Mouse (Mus musculus): Measurements from ENCODE around the gene Scmh1. TPM values are rescaled to one million over a fixed set of nuclear protein-coding genes. Genes with fewer than 3 reads are reported as not detected.

Scmh1 gene
- polyA plus RNA-seq (2016; fragmentation: Nextera tagmentation; extraction: Ambion mirVana), result 34.7 and 40.8 TPM in 2 replicates

DNA sequence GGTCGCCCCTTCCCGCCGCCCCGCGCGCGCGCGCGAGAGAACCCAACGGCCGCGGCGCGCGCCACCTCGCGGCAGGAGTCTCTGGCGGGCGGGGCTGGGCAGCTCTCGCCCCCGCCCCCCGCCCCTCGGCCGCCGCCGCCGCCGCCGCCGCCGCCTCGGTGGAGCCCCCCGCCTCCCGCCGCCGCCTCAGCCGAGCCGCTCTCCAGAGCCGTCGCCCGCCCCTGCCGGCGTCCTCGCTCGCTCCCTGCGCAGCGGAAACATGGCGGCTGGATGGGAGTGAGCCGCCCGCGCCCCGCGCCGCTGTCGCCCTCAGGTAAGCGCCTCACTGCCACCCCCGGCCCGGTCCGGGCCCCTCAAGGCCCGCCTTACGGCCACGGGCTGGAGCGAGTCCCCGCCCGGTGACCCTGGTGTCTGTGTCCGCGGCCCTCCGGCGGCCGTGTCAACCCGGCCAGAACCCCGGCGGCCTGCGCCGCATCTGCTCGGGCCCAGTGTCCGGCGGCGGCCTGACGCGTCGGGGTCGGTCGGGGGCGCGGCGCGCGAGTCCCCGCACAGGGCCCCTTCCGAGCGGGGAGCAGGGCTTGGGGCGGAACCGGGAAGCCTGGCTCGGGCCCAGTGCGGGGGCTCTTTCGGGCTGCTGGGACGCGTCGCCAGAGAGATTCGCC is at the start of gene Scmh1:
Gene Scmh1 (plus strand): TSS at position 138 of the 662 bp plus-strand sequence.
- H3K27me3 ChIP-seq (replicated peaks; ENCODE audit: low read depth, poor library complexity, severe bottlenecking), result peaks cover 11% of the 10 kb centered on the region
- H3K4me3 ChIP-seq, result peak within 1 kb of the TSS; percentile 99
- DNase-seq (ENCODE audit: low spot score), result peak; percentile 86
- no peaks in the 10 kb centered on the region for H3K9me3 ChIP-seq
- peaks cover 23% of the 10 kb centered on the region for H3K4me1 ChIP-seq
- WGBS, result under 1% methylated on average over 102 of the region's 102 CpGs
- H3K36me3 ChIP-seq (replicated peaks), result no peaks in the 10 kb centered on the region
- peak within 1 kb of the TSS; percentile 98 for H3K27ac ChIP-seq (replicated peaks)

DNA sequence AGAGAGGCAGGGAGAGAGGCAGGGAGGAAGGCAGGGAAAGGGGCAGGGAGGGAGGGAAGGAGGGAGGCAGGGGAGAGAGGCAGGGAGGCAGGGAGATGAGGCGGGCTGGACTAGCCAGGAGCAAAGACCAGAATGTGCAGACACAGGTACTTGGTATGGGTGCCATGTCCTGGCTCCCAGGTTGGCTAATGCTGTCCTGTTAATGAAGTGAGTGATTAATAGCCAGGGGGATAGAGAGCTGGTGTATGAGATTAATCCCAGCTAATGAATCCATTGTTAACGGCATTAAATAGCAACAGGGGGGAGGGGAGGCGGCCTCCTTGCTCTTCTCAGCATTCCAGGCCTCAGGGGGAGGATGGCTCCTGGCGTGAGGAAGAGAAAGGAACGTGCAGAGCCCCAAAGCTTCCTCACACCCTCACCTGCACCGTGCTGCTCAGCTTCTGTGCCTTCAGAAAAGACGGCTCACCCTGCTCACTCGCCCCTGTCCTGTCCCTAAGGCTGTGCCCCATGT is 45.0 kb upstream of the Scmh1 start:
- no peaks in the 10 kb centered on the region for H3K36me3 ChIP-seq (replicated peaks)
- H3K27me3 ChIP-seq (replicated peaks; ENCODE audit: low read depth, poor library complexity, severe bottlenecking), result peaks cover 37% of the 10 kb centered on the region
- no peak for DNase-seq (ENCODE audit: low spot score)
- no peaks in the 10 kb centered on the region for H3K9me3 ChIP-seq
- peaks cover 15% of the 10 kb centered on the region for H3K4me1 ChIP-seq
- H3K27ac ChIP-seq (replicated peaks), result no peak overlapping the region
- H3K4me3 ChIP-seq, result no peak overlapping the region
- 4% methylated on average over 8 of the region's 8 CpGs for WGBS

DNA sequence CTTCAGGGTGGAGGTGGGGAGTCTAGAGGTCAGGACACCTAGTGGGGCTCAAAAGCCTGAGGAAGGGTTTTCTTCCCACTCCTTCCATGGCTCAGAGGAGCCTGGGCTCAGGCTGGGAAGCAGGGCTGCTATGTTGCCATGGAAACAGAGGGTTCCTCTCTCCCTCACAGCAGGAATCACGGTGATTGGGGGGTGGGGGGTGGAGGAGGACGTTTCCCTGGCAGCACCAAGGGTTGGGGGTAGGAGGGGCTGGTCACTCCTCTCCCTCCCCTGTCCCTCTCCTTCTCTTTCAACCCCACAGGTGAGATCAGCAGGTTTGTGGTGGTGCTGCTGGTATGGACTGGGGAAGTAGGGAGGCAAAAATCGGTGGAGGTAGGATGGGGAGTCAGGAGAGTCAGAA is 40.4 kb upstream of the Scmh1 start:
- H3K36me3 ChIP-seq (replicated peaks), result no peaks in the 10 kb centered on the region
- H3K27ac ChIP-seq (replicated peaks), result no peak overlapping the region
- 0% methylated on average over 3 of the region's 3 CpGs for WGBS
- no peaks in the 10 kb centered on the region for H3K9me3 ChIP-seq
- peak; percentile 36 for DNase-seq (ENCODE audit: low spot score)
- no peak overlapping the region for H3K4me3 ChIP-seq
- H3K4me1 ChIP-seq, result peaks cover 25% of the 10 kb centered on the region
- H3K27me3 ChIP-seq (replicated peaks; ENCODE audit: low read depth, poor library complexity, severe bottlenecking), result peaks cover 58% of the 10 kb centered on the region

DNA sequence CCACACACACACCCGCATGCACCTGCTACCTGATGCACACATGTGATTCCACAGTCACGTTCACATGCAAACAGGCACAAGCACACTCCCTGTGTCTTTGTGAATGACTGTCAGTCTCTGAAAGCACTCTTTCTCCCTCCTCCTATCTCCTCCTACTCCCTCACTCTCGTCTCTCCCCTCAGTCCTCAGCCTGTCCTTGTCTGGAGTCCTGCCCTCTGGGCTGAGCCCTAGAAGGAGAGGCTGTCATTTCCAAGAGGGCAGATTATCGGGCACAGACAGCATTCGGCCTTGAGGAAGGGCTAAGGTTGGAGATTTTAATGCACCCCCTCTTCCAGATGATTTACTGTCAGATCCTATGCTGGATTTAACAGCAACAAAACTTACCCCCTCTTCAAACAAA is 39.6 kb upstream of the Scmh1 start:
- H3K36me3 ChIP-seq (replicated peaks), result no peaks in the 10 kb centered on the region
- WGBS, result 28% methylated on average over 5 of the region's 5 CpGs
- no peak overlapping the region for H3K27ac ChIP-seq (replicated peaks)
- peaks cover 25% of the 10 kb centered on the region for H3K4me1 ChIP-seq
- H3K4me3 ChIP-seq, result no peak overlapping the region
- H3K9me3 ChIP-seq, result no peaks in the 10 kb centered on the region
- DNase-seq (ENCODE audit: low spot score), result no peak
- H3K27me3 ChIP-seq (replicated peaks; ENCODE audit: low read depth, poor library complexity, severe bottlenecking), result peaks cover 58% of the 10 kb centered on the region

DNA sequence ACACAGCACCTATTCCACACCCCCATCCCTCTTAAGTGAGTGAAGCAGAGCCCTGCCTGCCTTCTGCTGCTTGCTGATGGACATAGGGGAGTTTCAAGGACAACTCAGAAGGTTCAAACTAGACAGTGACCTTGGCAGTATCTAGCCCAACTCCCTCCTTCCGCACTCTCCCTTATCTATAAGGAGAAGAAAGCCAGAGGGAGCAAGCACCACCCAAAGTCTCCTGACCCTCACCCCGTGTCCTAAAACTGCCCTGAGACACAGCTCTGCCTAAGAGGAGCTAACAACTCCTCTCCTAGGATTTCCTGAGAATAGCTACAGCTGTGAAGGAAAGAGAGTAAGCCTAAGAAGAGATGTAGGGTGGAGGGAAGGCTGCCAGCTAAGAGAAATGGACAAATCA is 37.0 kb upstream of the Scmh1 start:
- Histone ChIP-seq H3K4me1 (peaks cover 32% of the 10 kb centered on the region), H3K4me3 (no peak overlapping the region)
- 86% methylated on average over 2 of the region's 2 CpGs for WGBS

GRCm38 (mm10) chr4:120368663-120369062 is 36.4 kb upstream of the Scmh1 start:
- no peak overlapping the region for H3K27ac ChIP-seq (replicated peaks)
- H3K27me3 ChIP-seq (replicated peaks; ENCODE audit: low read depth, poor library complexity, severe bottlenecking), result peaks cover 59% of the 10 kb centered on the region
- peaks cover 38% of the 10 kb centered on the region for H3K4me1 ChIP-seq
- DNase-seq (ENCODE audit: low spot score), result peak; percentile 71
- no peaks in the 10 kb centered on the region for H3K9me3 ChIP-seq
- no peak overlapping the region for H3K4me3 ChIP-seq
- no peaks in the 10 kb centered on the region for H3K36me3 ChIP-seq (replicated peaks)
- WGBS, result 7% methylated on average over 4 of the region's 4 CpGs

More for the DNA sequence above, 37.0 kb upstream of the Scmh1 start:
- Histone ChIP-seq H3K27ac (replicated peaks) (no peak overlapping the region), H3K9me3 (no peaks in the 10 kb centered on the region), H3K36me3 (replicated peaks) (no peaks in the 10 kb centered on the region), H3K27me3 (replicated peaks; ENCODE audit: low read depth, poor library complexity, severe bottlenecking) (peaks cover 58% of the 10 kb centered on the region)
- no peak for DNase-seq (ENCODE audit: low spot score)

DNA sequence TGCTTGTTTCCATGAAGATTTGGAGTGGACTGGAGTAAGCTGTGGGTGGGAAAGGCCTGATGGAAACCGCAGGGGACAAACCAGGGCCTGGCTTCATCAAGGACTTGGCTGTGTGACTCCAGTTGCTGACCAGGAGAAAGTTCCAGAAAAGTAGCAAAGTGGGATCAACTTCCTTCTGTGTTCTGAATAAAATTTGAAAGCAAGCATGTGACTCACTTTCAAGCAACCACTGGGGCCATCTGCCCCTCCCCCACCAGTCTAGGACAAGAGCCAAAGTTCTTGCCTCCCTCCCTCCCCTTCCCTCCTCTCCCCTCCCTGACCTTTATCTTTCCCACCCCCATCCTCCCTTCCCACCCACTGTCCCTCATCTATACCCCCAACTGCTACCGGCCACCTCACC is 35.9 kb upstream of the Scmh1 start:
- WGBS, result 32% methylated on average over 2 of the region's 2 CpGs
- Histone ChIP-seq H3K27ac (replicated peaks) (no peak overlapping the region), H3K27me3 (replicated peaks; ENCODE audit: low read depth, poor library complexity, severe bottlenecking) (peaks cover 62% of the 10 kb centered on the region), H3K4me3 (no peak overlapping the region), H3K9me3 (no peaks in the 10 kb centered on the region), H3K36me3 (replicated peaks) (no peaks in the 10 kb centered on the region), H3K4me1 (peaks cover 42% of the 10 kb centered on the region)
- no peak for DNase-seq (ENCODE audit: low spot score)

- peak; percentile 30 for DNase-seq (ENCODE audit: low spot score)
- H3K27me3 ChIP-seq (replicated peaks; ENCODE audit: low read depth, poor library complexity, severe bottlenecking), result peaks cover 64% of the 10 kb centered on the region
Observed at GRCm38 (mm10) chr4:120369861-120370366, 35.2 kb upstream of the Scmh1 start.

DNA sequence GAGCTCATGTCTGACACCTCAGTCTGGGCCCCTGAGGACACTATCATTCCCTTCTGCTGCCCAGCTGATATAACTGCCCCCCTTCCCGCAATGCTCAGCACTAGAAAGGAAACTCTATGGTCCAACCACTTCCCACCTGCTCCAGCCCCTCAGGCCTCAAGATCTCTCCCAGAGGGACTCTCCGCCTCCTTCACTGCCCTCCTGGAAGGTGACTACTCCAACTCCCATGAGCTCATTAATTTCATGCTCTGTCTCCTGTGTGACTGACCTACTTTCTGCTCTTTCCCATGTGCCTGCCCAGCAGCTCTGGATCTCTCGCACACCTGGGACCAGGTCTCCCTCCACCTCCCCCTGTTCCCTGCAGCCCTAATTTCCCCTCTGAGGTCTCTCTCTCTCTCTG is 32.2 kb upstream of the Scmh1 start:
- Histone ChIP-seq H3K9me3 (no peaks in the 10 kb centered on the region), H3K4me1 (peaks cover 34% of the 10 kb centered on the region), H3K4me3 (no peak overlapping the region), H3K36me3 (replicated peaks) (no peaks in the 10 kb centered on the region), H3K27me3 (replicated peaks; ENCODE audit: low read depth, poor library complexity, severe bottlenecking) (peaks cover 65% of the 10 kb centered on the region), H3K27ac (replicated peaks) (peak overlapping the region; percentile 19; the same call in 1 of the 2 replicates)
- DNase-seq (ENCODE audit: low spot score), result no peak
- WGBS, result 77% methylated on average over 3 of the region's 3 CpGs

More at GRCm38 (mm10) chr4:120369861-120370366, 35.2 kb upstream of the Scmh1 start:
- Histone ChIP-seq H3K36me3 (replicated peaks) (no peaks in the 10 kb centered on the region), H3K4me1 (peaks cover 36% of the 10 kb centered on the region), H3K9me3 (no peaks in the 10 kb centered on the region), H3K4me3 (no peak overlapping the region), H3K27ac (replicated peaks) (no peak overlapping the region)
- 13% methylated on average over 10 of the region's 10 CpGs for WGBS

GRCm38 (mm10) chr4:120373813-120374212 is 31.3 kb upstream of the Scmh1 start:
- no peaks in the 10 kb centered on the region for H3K9me3 ChIP-seq
- no peak for DNase-seq (ENCODE audit: low spot score)
- WGBS, result 37% methylated on average over 4 of the region's 4 CpGs
- H3K27me3 ChIP-seq (replicated peaks; ENCODE audit: low read depth, poor library complexity, severe bottlenecking), result peaks cover 62% of the 10 kb centered on the region
- H3K36me3 ChIP-seq (replicated peaks), result no peaks in the 10 kb centered on the region
- no peak overlapping the region for H3K4me3 ChIP-seq
- H3K27ac ChIP-seq (replicated peaks), result no peak overlapping the region
- peaks cover 34% of the 10 kb centered on the region for H3K4me1 ChIP-seq

DNA sequence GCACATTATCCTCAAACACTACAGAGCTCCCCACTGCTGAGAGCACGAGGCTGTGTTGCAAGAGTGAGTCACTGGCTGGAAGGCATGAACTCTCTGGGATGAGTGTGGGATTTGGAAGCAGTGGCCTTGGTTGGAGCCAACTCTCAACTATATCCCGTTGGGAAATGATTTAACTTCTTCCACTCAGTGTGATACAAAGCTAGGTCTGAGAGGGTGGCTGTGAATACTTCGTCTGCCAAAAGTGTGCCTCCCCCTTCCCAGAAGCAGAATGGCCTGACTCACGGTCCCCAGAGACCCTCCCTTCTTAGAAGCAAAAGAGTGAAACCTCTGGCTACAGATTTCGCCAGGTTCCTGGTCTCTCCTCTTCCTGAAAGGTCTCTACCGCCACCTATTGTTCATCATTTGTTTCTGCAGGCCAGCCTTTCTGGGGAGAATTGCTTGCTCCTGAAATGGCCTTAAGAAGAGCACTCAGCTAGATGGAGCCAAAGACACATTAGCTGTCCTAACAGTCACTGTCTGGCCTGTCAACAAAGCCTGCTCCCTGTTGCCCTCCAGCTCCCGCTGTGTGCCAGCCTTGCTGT is 24.2 kb upstream of the Scmh1 start:
- H3K4me3 ChIP-seq, result no peak overlapping the region
- H3K27me3 ChIP-seq (replicated peaks; ENCODE audit: low read depth, poor library complexity, severe bottlenecking), result peaks cover 48% of the 10 kb centered on the region
- WGBS, result 14% methylated on average over 7 of the region's 7 CpGs

GRCm38 (mm10) chr4:120385496-120385895 is 19.6 kb upstream of the Scmh1 start:
- 93% methylated on average over 2 of the region's 2 CpGs for WGBS
- peaks cover 26% of the 10 kb centered on the region for H3K4me1 ChIP-seq
- H3K36me3 ChIP-seq (replicated peaks), result no peaks in the 10 kb centered on the region
- DNase-seq (ENCODE audit: low spot score), result no peak
- H3K27me3 ChIP-seq (replicated peaks; ENCODE audit: low read depth, poor library complexity, severe bottlenecking), result peaks cover 55% of the 10 kb centered on the region
- no peak overlapping the region for H3K27ac ChIP-seq (replicated peaks)
- H3K4me3 ChIP-seq, result no peak overlapping the region
- H3K9me3 ChIP-seq, result no peaks in the 10 kb centered on the region

More for the DNA sequence above, 24.2 kb upstream of the Scmh1 start:
- DNase-seq (ENCODE audit: low spot score), result peak; percentile 63
- Histone ChIP-seq H3K9me3 (no peaks in the 10 kb centered on the region), H3K27ac (replicated peaks) (no peak overlapping the region), H3K4me1 (peaks cover 6% of the 10 kb centered on the region; the same call in 1 of the 2 replicates), H3K36me3 (replicated peaks) (no peaks in the 10 kb centered on the region)

GRCm38 (mm10) chr4:120387496-120387895 is 17.6 kb upstream of the Scmh1 start:
- H3K36me3 ChIP-seq (replicated peaks), result no peaks in the 10 kb centered on the region
- no peak overlapping the region for H3K27ac ChIP-seq (replicated peaks)
- H3K4me1 ChIP-seq, result peaks cover 20% of the 10 kb centered on the region
- H3K9me3 ChIP-seq, result no peaks in the 10 kb centered on the region
- no peak overlapping the region for H3K4me3 ChIP-seq
- no peak for DNase-seq (ENCODE audit: low spot score)
- 52% methylated on average over 4 of the region's 4 CpGs for WGBS
- peaks cover 71% of the 10 kb centered on the region for H3K27me3 ChIP-seq (replicated peaks; ENCODE audit: low read depth, poor library complexity, severe bottlenecking)

Data from embryonic facial prominence, embryonic 10.5 days (tissue).